Mouse (Mus musculus): ENCODE results near the gene Ifi209. TPM values are rescaled to one million over a fixed set of nuclear protein-coding genes. Genes with fewer than 3 reads are reported as not detected.
"Not testable (repeated sequence)": the region's sequence is repeated elsewhere in the genome, so short reads cannot be mapped to it uniquely, and the experiment has no call there.

The Ifi209 gene
- not detected in 2 replicates for polyA plus RNA-seq (2014; fragmentation: Nextera tagmentation; extraction: Ambion mirVana)

GRCm38 (mm10) chr1:173630622-173631021 is at the start of gene Ifi209:
Ifi209 (plus strand) TSS chr1:173630917.
- not testable (repeated sequence) for H3K36me3 ChIP-seq (ENCODE audit: control insufficient read depth, insufficient read depth, low read length); H3K4me1 ChIP-seq (replicated peaks; ENCODE audit: control insufficient read depth, insufficient read depth, low read length); ATAC-seq (ENCODE audit: low FRiP score); H3K4me2 ChIP-seq (replicated peaks; ENCODE audit: low read depth, low read length); H3K9me3 ChIP-seq (ENCODE audit: control insufficient read depth, low read length); DNase-seq (ENCODE audit: low spot score); H3K27me3 ChIP-seq (ENCODE audit: control insufficient read depth, insufficient read depth, low read length); H3K27ac ChIP-seq (ENCODE audit: low read depth, low read length); H3K4me3 ChIP-seq (ENCODE audit: low read depth, low read length); H3K9ac ChIP-seq (ENCODE audit: low read depth, low read length)
- 88% methylated on average over 2 of the region's 2 CpGs for WGBS

DNA sequence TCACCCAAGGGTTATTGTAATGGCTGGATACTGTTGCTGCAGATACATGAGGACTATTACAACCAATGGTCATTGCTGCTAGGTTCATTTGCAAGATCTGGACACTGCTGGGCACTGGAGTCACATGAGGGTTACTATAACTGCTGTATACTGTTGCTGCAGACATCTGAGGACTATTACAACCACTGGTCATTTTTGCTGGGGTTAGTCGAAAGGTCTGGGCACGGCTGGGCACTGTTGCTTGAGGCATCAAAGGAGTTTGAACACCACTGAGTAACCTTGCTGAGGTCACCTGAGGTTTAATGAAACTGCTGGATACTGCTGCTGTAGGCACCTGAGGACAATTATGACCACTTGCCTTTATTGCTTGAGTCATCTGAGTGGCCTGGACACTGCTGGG is 41.0 kb upstream of the Ifi209 start:
- not testable (repeated sequence) for ATAC-seq (ENCODE audit: low FRiP score); H3K27ac ChIP-seq (ENCODE audit: low read depth, low read length); H3K4me2 ChIP-seq (replicated peaks; ENCODE audit: low read depth, low read length); H3K36me3 ChIP-seq (ENCODE audit: control insufficient read depth, insufficient read depth, low read length); H3K4me3 ChIP-seq (ENCODE audit: low read depth, low read length); H3K4me1 ChIP-seq (replicated peaks; ENCODE audit: control insufficient read depth, insufficient read depth, low read length); DNase-seq (ENCODE audit: low spot score); H3K9me3 ChIP-seq (ENCODE audit: control insufficient read depth, low read length); H3K27me3 ChIP-seq (ENCODE audit: control insufficient read depth, insufficient read depth, low read length); H3K9ac ChIP-seq (ENCODE audit: low read depth, low read length)
- 97% methylated on average over 2 of the region's 2 CpGs for WGBS

DNA sequence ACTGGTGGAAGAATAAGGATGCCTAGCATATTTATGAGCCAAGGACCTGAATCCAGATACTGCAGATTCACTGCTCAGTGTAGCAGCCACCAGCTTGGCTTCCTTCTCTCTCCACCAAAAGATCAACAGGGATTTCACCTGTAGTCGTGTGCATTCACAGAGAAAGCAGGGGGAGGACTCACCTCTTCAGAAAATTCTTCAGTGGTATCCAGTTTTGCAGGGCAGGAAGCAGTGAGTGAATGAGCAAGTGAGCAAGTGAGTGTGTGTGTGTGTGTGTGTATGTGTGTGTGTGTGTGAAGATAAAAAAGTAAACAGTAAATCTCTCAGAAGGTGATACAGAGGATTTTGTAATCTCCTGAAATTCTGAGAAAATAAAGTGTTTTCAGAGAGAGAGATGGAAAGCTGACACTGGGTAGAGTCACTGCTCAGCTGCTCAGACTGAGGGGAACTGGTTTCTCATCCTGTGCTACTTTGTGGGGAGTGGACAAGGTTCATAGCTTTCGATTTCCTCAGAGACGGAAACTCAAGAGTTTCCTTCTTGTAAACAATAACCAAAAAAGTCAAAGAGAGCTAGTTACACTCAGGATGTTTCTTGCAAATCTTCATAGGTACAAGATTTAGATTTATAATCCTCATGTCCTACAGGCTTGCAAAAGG is 31.8 kb upstream of the Ifi209 start, which contains the start of gene Ifi213:
Gene Ifi213, minus strand, starts transcription at position 437 of the 657 bp plus-strand sequence.
- H3K9me3 ChIP-seq (ENCODE audit: control insufficient read depth, low read length); H3K27me3 ChIP-seq (ENCODE audit: control insufficient read depth, insufficient read depth, low read length); H3K9ac ChIP-seq (ENCODE audit: low read depth, low read length); H3K4me3 ChIP-seq (ENCODE audit: low read depth, low read length); H3K27ac ChIP-seq (ENCODE audit: low read depth, low read length); ATAC-seq (ENCODE audit: low FRiP score); DNase-seq (ENCODE audit: low spot score); H3K4me1 ChIP-seq (replicated peaks; ENCODE audit: control insufficient read depth, insufficient read depth, low read length); H3K4me2 ChIP-seq (replicated peaks; ENCODE audit: low read depth, low read length); H3K36me3 ChIP-seq (ENCODE audit: control insufficient read depth, insufficient read depth, low read length): not testable (repeated sequence)
- 84% methylated on average over 3 of the region's 3 CpGs for WGBS

- H3K27ac ChIP-seq (ENCODE audit: low read depth, low read length); H3K4me3 ChIP-seq (ENCODE audit: low read depth, low read length); DNase-seq (ENCODE audit: low spot score); ATAC-seq (ENCODE audit: low FRiP score); H3K4me1 ChIP-seq (replicated peaks; ENCODE audit: control insufficient read depth, insufficient read depth, low read length); H3K27me3 ChIP-seq (ENCODE audit: control insufficient read depth, insufficient read depth, low read length); H3K9me3 ChIP-seq (ENCODE audit: control insufficient read depth, low read length); H3K9ac ChIP-seq (ENCODE audit: low read depth, low read length); H3K4me2 ChIP-seq (replicated peaks; ENCODE audit: low read depth, low read length); H3K36me3 ChIP-seq (ENCODE audit: control insufficient read depth, insufficient read depth, low read length): not testable (repeated sequence)
- WGBS: 92% methylated on average over 3 of the region's 3 CpGs
These were observed 20.4 kb upstream of the Ifi209 start for GRCm38 (mm10) chr1:173610291-173610690.

- H3K4me2 ChIP-seq (replicated peaks; ENCODE audit: low read depth, low read length); H3K9me3 ChIP-seq (ENCODE audit: control insufficient read depth, low read length); H3K9ac ChIP-seq (ENCODE audit: low read depth, low read length); H3K27me3 ChIP-seq (ENCODE audit: control insufficient read depth, insufficient read depth, low read length); ATAC-seq (ENCODE audit: low FRiP score); H3K36me3 ChIP-seq (ENCODE audit: control insufficient read depth, insufficient read depth, low read length); H3K27ac ChIP-seq (ENCODE audit: low read depth, low read length); H3K4me1 ChIP-seq (replicated peaks; ENCODE audit: control insufficient read depth, insufficient read depth, low read length); H3K4me3 ChIP-seq (ENCODE audit: low read depth, low read length); DNase-seq (ENCODE audit: low spot score): not testable (repeated sequence)
- 79% methylated on average over 2 of the region's 2 CpGs for WGBS
These were observed 8.5 kb upstream of the Ifi209 start for GRCm38 (mm10) chr1:173622216-173622615.

DNA sequence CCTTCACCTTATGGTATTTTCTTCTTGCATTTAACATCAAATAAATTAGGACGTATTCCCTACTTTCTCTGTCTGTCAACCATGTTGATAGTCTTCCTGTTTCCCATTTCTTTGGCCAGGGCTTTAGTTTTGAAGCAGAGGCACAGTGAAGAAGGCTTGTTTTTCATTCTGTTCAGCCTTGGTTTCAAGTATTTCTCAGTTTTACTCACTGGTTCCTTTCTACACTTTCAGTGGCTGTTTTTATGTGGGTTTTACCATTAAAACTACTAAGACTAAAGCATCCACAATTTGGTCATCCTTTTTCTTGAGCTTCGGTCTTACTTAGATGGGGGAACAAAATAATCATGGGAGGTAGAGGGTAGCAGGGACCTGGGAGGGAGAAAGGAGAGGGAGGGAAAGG is 6.7 kb upstream of the Ifi209 start:
- Histone ChIP-seq H3K27me3 (ENCODE audit: control insufficient read depth, insufficient read depth, low read length) (no peaks in the 10 kb centered on the region), H3K4me2 (replicated peaks; ENCODE audit: low read depth, low read length) (no peak overlapping the region), H3K36me3 (ENCODE audit: control insufficient read depth, insufficient read depth, low read length) (no peaks in the 10 kb centered on the region), H3K9me3 (ENCODE audit: control insufficient read depth, low read length) (no peaks in the 10 kb centered on the region), H3K4me1 (replicated peaks; ENCODE audit: control insufficient read depth, insufficient read depth, low read length) (no peaks in the 10 kb centered on the region), H3K9ac (ENCODE audit: low read depth, low read length) (no peak overlapping the region), H3K27ac (ENCODE audit: low read depth, low read length) (no peak overlapping the region), H3K4me3 (ENCODE audit: low read depth, low read length) (no peak overlapping the region)
- DNase-seq (ENCODE audit: low spot score) (no peak), ATAC-seq (ENCODE audit: low FRiP score) (no peak)
- WGBS: 84% methylated on average over 2 of the region's 2 CpGs

GRCm38 (mm10) chr1:173626686-173627085 is 4.0 kb upstream of the Ifi209 start:
- no peak overlapping the region for H3K4me2 ChIP-seq (replicated peaks; ENCODE audit: low read depth, low read length)
- no peaks in the 10 kb centered on the region for H3K4me1 ChIP-seq (replicated peaks; ENCODE audit: control insufficient read depth, insufficient read depth, low read length)
- H3K4me3 ChIP-seq (ENCODE audit: low read depth, low read length): no peak overlapping the region
- H3K9ac ChIP-seq (ENCODE audit: low read depth, low read length): no peak overlapping the region
- WGBS: 87% methylated on average over 2 of the region's 2 CpGs
- H3K27me3 ChIP-seq (ENCODE audit: control insufficient read depth, insufficient read depth, low read length): no peaks in the 10 kb centered on the region
- no peak overlapping the region for H3K27ac ChIP-seq (ENCODE audit: low read depth, low read length)
- no peaks in the 10 kb centered on the region for H3K9me3 ChIP-seq (ENCODE audit: control insufficient read depth, low read length)
- H3K36me3 ChIP-seq (ENCODE audit: control insufficient read depth, insufficient read depth, low read length): no peaks in the 10 kb centered on the region
- DNase-seq (ENCODE audit: low spot score) (no peak), ATAC-seq (ENCODE audit: low FRiP score) (no peak)

GRCm38 (mm10) chr1:173633969-173634645 is 3.4 kb downstream of the Ifi209 start:
- Histone ChIP-seq H3K9me3 (ENCODE audit: control insufficient read depth, low read length) (no peaks in the 10 kb centered on the region), H3K4me1 (replicated peaks; ENCODE audit: control insufficient read depth, insufficient read depth, low read length) (no peaks in the 10 kb centered on the region), H3K27ac (ENCODE audit: low read depth, low read length) (no peak overlapping the region), H3K36me3 (ENCODE audit: control insufficient read depth, insufficient read depth, low read length) (no peaks in the 10 kb centered on the region), H3K4me3 (ENCODE audit: low read depth, low read length) (no peak overlapping the region), H3K4me2 (replicated peaks; ENCODE audit: low read depth, low read length) (no peak overlapping the region), H3K27me3 (ENCODE audit: control insufficient read depth, insufficient read depth, low read length) (no peaks in the 10 kb centered on the region), H3K9ac (ENCODE audit: low read depth, low read length) (no peak overlapping the region)
- 92% methylated on average over 5 of the region's 5 CpGs for WGBS
- ATAC-seq (ENCODE audit: low FRiP score): no peak
- DNase-seq (ENCODE audit: low spot score): no peak

DNA sequence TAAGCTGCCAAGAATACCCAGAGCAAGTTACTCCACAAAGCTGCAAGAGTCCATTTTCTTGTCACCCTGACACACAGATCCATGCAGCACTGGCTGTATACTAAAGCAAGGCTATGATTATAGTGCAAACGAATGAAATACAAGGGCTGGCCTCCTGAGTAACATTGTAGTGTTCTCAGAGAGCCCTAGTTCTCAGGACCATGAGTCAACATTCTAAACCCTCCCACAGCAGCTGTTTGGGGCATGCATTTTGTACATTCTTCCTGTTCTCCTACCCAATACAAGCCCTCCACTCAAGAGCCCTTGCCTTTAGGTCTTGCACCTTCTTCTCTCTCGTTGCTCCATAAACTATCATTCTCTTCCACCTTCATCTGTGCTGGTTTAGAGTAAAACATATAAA is 14.7 kb downstream of the Ifi209 start:
- Histone ChIP-seq H3K27me3 (ENCODE audit: control insufficient read depth, insufficient read depth, low read length) (no peaks in the 10 kb centered on the region), H3K4me1 (replicated peaks; ENCODE audit: control insufficient read depth, insufficient read depth, low read length) (no peaks in the 10 kb centered on the region), H3K27ac (ENCODE audit: low read depth, low read length) (no peak overlapping the region), H3K9ac (ENCODE audit: low read depth, low read length) (no peak overlapping the region), H3K4me3 (ENCODE audit: low read depth, low read length) (no peak overlapping the region), H3K36me3 (ENCODE audit: control insufficient read depth, insufficient read depth, low read length) (no peaks in the 10 kb centered on the region), H3K4me2 (replicated peaks; ENCODE audit: low read depth, low read length) (no peak overlapping the region), H3K9me3 (ENCODE audit: control insufficient read depth, low read length) (no peaks in the 10 kb centered on the region)
- no peak for DNase-seq (ENCODE audit: low spot score)
- WGBS: 82% methylated on average over 2 of the region's 2 CpGs
- ATAC-seq (ENCODE audit: low FRiP score): no peak

All from hindbrain, embryonic 11.5 days (tissue).